Mouse (Mus musculus): ENCODE measurements around the gene Akr1b7. TPM values are rescaled to one million over a fixed set of nuclear protein-coding genes. Genes with fewer than 3 reads are reported as not detected.
"Not testable (repeated sequence)": the region's sequence is repeated elsewhere in the genome, so short reads cannot be mapped to it uniquely, and the experiment has no call there.

The Akr1b7 gene
- total and polyA plus RNA-seq, 3 experiments: 0.08 TPM; not detected in 2

GRCm38 (mm10) chr6:34373841-34374240 is 38.3 kb upstream of the Akr1b7 start:
- in situ Hi-C loops (cut with MboI; ENCODE audit: low pct_ligation_motif_present, low pct_unique_long_range_greater_than_20kb, low sequenced_read_pairs): no loop called here
- Histone ChIP-seq H3K9me3 (replicated peaks; ENCODE audit: low read length) (no peaks in the 10 kb centered on the region), H3K27ac (ENCODE audit: insufficient read depth, low read depth) (no peak overlapping the region), H3K4me1 (ENCODE audit: control insufficient read depth in 1 of 2, insufficient read depth in 2 of 2) (peaks cover 8 to 17% of the 10 kb centered on the region in 2 experiments), H3K79me2 (replicated peaks; ENCODE audit: control insufficient read depth, extremely low read depth, insufficient read depth, poor library complexity, severe bottlenecking) (no peaks in the 10 kb centered on the region), H3K9ac (ENCODE audit: insufficient read depth, low read depth) (no peak overlapping the region), H3K4me2 (ENCODE audit: insufficient read depth, low read depth, poor library complexity, severe bottlenecking) (no peak overlapping the region), H3K36me3 (replicated peaks in 1 of 2; ENCODE audit: control insufficient read depth in 1 of 2, insufficient read depth in 1 of 2, low read length in 1 of 2) (no peaks in the 10 kb centered on the region), H3K4me3 (replicated peaks in 1 of 3; ENCODE audit: low read depth in 2 of 3, low read length in 2 of 3, poor library complexity in 1 of 3) (no peak overlapping the region), H3K27me3 (replicated peaks) (no peaks in the 10 kb centered on the region)
- TF ChIP-seq E2F4 (IDR thresholded peaks at IDR 0.05; ENCODE audit: insufficient replicate concordance, low read depth, low read length) (no peak), ZKSCAN1 (IDR thresholded peaks at IDR 0.05; ENCODE audit: borderline replicate concordance, low read depth, low read length) (no peak), NRF1 (IDR thresholded peaks at IDR 0.05; ENCODE audit: low read depth, low read length) (no peak), MAFK (IDR thresholded peaks at IDR 0.05; ENCODE audit: insufficient replicate concordance, low read length) (peak; percentile 100), ETS1 (conservative IDR thresholded peaks at IDR 0.05; ENCODE audit: low read depth, low read length) (peak; percentile 29; the same call in 1 of the 2 replicates), MEF2A (IDR thresholded peaks at IDR 0.05; ENCODE audit: borderline replicate concordance, low read depth, low read length) (no peak), ZMIZ1 (IDR thresholded peaks at IDR 0.05; ENCODE audit: low read depth, low read length) (no peak), SMC3 (IDR thresholded peaks at IDR 0.05; ENCODE audit: low read depth, low read length) (no peak), IRF4 (IDR thresholded peaks at IDR 0.05; ENCODE audit: low read depth, low read length) (no peak), JUND (conservative IDR thresholded peaks at IDR 0.05; ENCODE audit: low read depth, low read length) (no peak), POLR2A (IDR thresholded peaks at IDR 0.05; ENCODE audit: low read depth, low read length) (no peak)
- DNase-seq (ENCODE audit: extremely low read depth): peak; percentile 78
- dilution Hi-C loops (cut with MboI; ENCODE audit: extremely low pct_ligation_motif_present, extremely low pct_unique_long_range_greater_than_20kb, low sequenced_read_pairs): no loop called here

GRCm38 (mm10) chr6:34375888-34376287 is 36.2 kb upstream of the Akr1b7 start:
- H3K36me3 ChIP-seq (replicated peaks in 1 of 2; ENCODE audit: control insufficient read depth in 1 of 2, insufficient read depth in 1 of 2, low read length in 1 of 2); H3K27me3 ChIP-seq (replicated peaks); H3K79me2 ChIP-seq (replicated peaks; ENCODE audit: control insufficient read depth, extremely low read depth, insufficient read depth, poor library complexity, severe bottlenecking); dilution Hi-C loops (cut with MboI; ENCODE audit: extremely low pct_ligation_motif_present, extremely low pct_unique_long_range_greater_than_20kb, low sequenced_read_pairs); H3K4me3 ChIP-seq (replicated peaks in 1 of 3; ENCODE audit: low read depth in 2 of 3, low read length in 2 of 3, poor library complexity in 1 of 3); H3K9me3 ChIP-seq (replicated peaks; ENCODE audit: low read length); H3K9ac ChIP-seq (ENCODE audit: insufficient read depth, low read depth); in situ Hi-C loops (cut with MboI; ENCODE audit: low pct_ligation_motif_present, low pct_unique_long_range_greater_than_20kb, low sequenced_read_pairs); H3K4me2 ChIP-seq (ENCODE audit: insufficient read depth, low read depth, poor library complexity, severe bottlenecking); H3K27ac ChIP-seq (ENCODE audit: insufficient read depth, low read depth): not testable (repeated sequence)
- peak; percentile 89 for TF ChIP-seq TBP (conservative IDR thresholded peaks at IDR 0.05; ENCODE audit: low read depth, low read length)
- TF ChIP-seq ZNF384 (IDR thresholded peaks at IDR 0.05; ENCODE audit: low read depth, low read length): peak; percentile 64
- H3K4me1 ChIP-seq (ENCODE audit: control insufficient read depth in 1 of 2, insufficient read depth in 2 of 2): peaks cover 8 to 17% of the 10 kb centered on the region in 2 experiments
- peak; percentile 24 for DNase-seq (ENCODE audit: extremely low read depth)

- peak overlapping the region; percentile 95 for H3K9ac ChIP-seq (ENCODE audit: insufficient read depth, low read depth)
- dilution Hi-C loops (cut with MboI; ENCODE audit: extremely low pct_ligation_motif_present, extremely low pct_unique_long_range_greater_than_20kb, low sequenced_read_pairs) (no loop called here), in situ Hi-C loops (cut with MboI; ENCODE audit: low pct_ligation_motif_present, low pct_unique_long_range_greater_than_20kb, low sequenced_read_pairs) (no loop called here)
- H3K79me2 ChIP-seq (replicated peaks; ENCODE audit: control insufficient read depth, extremely low read depth, insufficient read depth, poor library complexity, severe bottlenecking): peaks cover 12% of the 10 kb centered on the region; the same call in 1 of the 2 replicates
- H3K4me1 ChIP-seq (ENCODE audit: control insufficient read depth in 1 of 2, insufficient read depth in 2 of 2): peaks cover 0 to 25% of the 10 kb centered on the region in 2 experiments; a peak in 2 of 4 replicates
- peaks cover 12 to 27% of the 10 kb centered on the region in 2 experiments for H3K36me3 ChIP-seq (replicated peaks in 1 of 2; ENCODE audit: control insufficient read depth in 1 of 2, insufficient read depth in 1 of 2, low read length in 1 of 2)
- peaks cover 4% of the 10 kb centered on the region for H3K9me3 ChIP-seq (replicated peaks; ENCODE audit: low read length)
- TF ChIP-seq IRF4 (IDR thresholded peaks at IDR 0.05; ENCODE audit: low read depth, low read length) (no peak), RAD21 (IDR thresholded peaks at IDR 0.05; ENCODE audit: low read depth, low read length) (no peak), MXI1 (IDR thresholded peaks at IDR 0.05; ENCODE audit: low read depth, low read length) (no peak)
- H3K27ac ChIP-seq (ENCODE audit: insufficient read depth, low read depth): peak overlapping the region; percentile 33
- peak overlapping the region in 1 of 3 experiments; percentile 68 for H3K4me3 ChIP-seq (replicated peaks in 1 of 3; ENCODE audit: low read depth in 2 of 3, low read length in 2 of 3, poor library complexity in 1 of 3)
- peak overlapping the region; percentile 73 for H3K4me2 ChIP-seq (ENCODE audit: insufficient read depth, low read depth, poor library complexity, severe bottlenecking)
- DNase-seq (ENCODE audit: extremely low read depth): no peak
- no peaks in the 10 kb centered on the region for H3K27me3 ChIP-seq (replicated peaks)
These were observed 28.7 kb upstream of the Akr1b7 start for GRCm38 (mm10) chr6:34383401-34383800.

Measured in CH12.LX (cell line).